ENCODE assay signal across 17 mouse cellular contexts in the genomic region with DNA sequence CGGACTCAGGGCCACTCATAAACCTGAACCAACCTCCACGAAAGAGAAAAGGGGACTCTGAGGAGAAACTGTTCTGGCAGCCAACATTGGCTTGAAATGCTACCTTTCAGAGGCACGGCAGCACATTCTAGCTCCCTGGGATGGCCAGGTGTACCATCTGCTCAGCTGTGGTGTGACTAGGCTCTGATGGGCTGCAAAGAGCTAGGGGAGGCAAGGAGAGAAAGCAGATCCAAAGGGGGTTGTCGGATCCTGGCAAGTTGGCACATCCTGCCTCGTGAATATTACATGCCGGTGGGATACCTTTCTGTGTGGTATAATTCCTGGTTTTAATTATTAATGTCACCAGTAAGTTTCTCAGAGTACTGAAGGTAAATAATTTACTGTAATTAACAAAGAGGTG.
DNase-seq lines count a peak whose midpoint lies in the region; ATAC-seq and TF ChIP-seq lines count a peak whose summit lies in the region.
"Had no signal": no experiment of that assay in that cellular context is flagged by ENCODE, and none has a peak within 500 bp of the region (broad histone marks: within the 10 kb centered on the region; RNA-seq: fewer than 3 reads in every experiment).

No protein-coding gene starts in this region.

- H3K4me3 ChIP-seq in kidney, adult 2 months (ENCODE audit: insufficient read depth, low read depth, low read length): no peak overlapping the region
- no peak overlapping the region for H3K4me3 ChIP-seq in kidney, embryonic 14.5 days (ENCODE audit: low read length)
- H3K4me3 ChIP-seq in midbrain, embryonic 16.5 days (ENCODE audit: low read depth, low read length): no peak overlapping the region
- no peak overlapping the region for H3K4me3 ChIP-seq in midbrain, embryonic 11.5 days (ENCODE audit: low read depth, low read length)
- H3K4me3 ChIP-seq: limb, embryonic 13.5 days; stomach, embryonic 15.5 days had no signal

- no peak overlapping the region for H3K9ac ChIP-seq in kidney, embryonic 14.5 days (ENCODE audit: low read depth, low read length)
- no peak overlapping the region for H3K9ac ChIP-seq in midbrain, embryonic 16.5 days (ENCODE audit: low read depth, low read length)
- H3K9ac ChIP-seq in midbrain, embryonic 11.5 days (ENCODE audit: low read length): no peak overlapping the region
- H3K9ac ChIP-seq: limb, embryonic 13.5 days; stomach, embryonic 15.5 days had no signal

- no peaks in the 10 kb centered on the region for H3K9me3 ChIP-seq in kidney, embryonic 14.5 days (ENCODE audit: control insufficient read depth, low read length)
- no peaks in the 10 kb centered on the region for H3K9me3 ChIP-seq in midbrain, embryonic 16.5 days (replicated peaks; ENCODE audit: control insufficient read depth, low read length, poor library complexity, severe bottlenecking)
- no peaks in the 10 kb centered on the region for H3K9me3 ChIP-seq in midbrain, embryonic 11.5 days (ENCODE audit: control insufficient read depth, low read length)
- H3K9me3 ChIP-seq: limb, embryonic 13.5 days; stomach, embryonic 15.5 days had no signal

- 33% methylated on average over 6 of the region's 6 CpGs for whole genome bisulfite sequencing in kidney, adult 2 months
- 87% methylated on average over 6 of the region's 6 CpGs for WGBS in kidney, embryonic 14.5 days
- WGBS in midbrain, embryonic 16.5 days: 75% methylated on average over 6 of the region's 6 CpGs
- WGBS in midbrain, embryonic 11.5 days: 93% methylated on average over 6 of the region's 6 CpGs

- H3K4me1 ChIP-seq in kidney, adult 2 months (ENCODE audit: control insufficient read depth, insufficient read depth, low read length): peaks cover 27% of the 10 kb centered on the region; the same call in 1 of the 2 replicates
- no peaks in the 10 kb centered on the region for H3K4me1 ChIP-seq in kidney, embryonic 14.5 days (ENCODE audit: control insufficient read depth, insufficient read depth, low read length)
- H3K4me1 ChIP-seq in midbrain, embryonic 16.5 days (ENCODE audit: control insufficient read depth, insufficient read depth, low read length): peaks cover 13% of the 10 kb centered on the region
- H3K4me1 ChIP-seq in midbrain, embryonic 11.5 days (ENCODE audit: control insufficient read depth, insufficient read depth, low read length): peaks cover 20% of the 10 kb centered on the region
- H3K4me1 ChIP-seq: stomach, embryonic 15.5 days had no signal

- H3K4me2 ChIP-seq in kidney, embryonic 14.5 days (replicated peaks; ENCODE audit: low read depth, low read length): no peak overlapping the region
- no peak overlapping the region for H3K4me2 ChIP-seq in midbrain, embryonic 16.5 days (ENCODE audit: low read length)
- H3K4me2 ChIP-seq in midbrain, embryonic 11.5 days: no peak overlapping the region
- H3K4me2 ChIP-seq: heart, embryonic 11.5 days; limb, embryonic 13.5 days; stomach, embryonic 15.5 days had no signal

- H3K36me3 ChIP-seq in kidney, adult 2 months (ENCODE audit: control insufficient read depth, insufficient read depth, low read length): no peaks in the 10 kb centered on the region; the same call in 1 of the 2 replicates
- peaks cover 3% of the 10 kb centered on the region; the same call in 1 of the 2 replicates for H3K36me3 ChIP-seq in kidney, embryonic 14.5 days (ENCODE audit: control insufficient read depth, insufficient read depth, low read length)
- H3K36me3 ChIP-seq in midbrain, embryonic 16.5 days (ENCODE audit: control insufficient read depth, insufficient read depth, low read length): no peaks in the 10 kb centered on the region
- no peaks in the 10 kb centered on the region for H3K36me3 ChIP-seq in midbrain, embryonic 11.5 days (ENCODE audit: control insufficient read depth, insufficient read depth, low read length)
- H3K36me3 ChIP-seq: G1E; limb, embryonic 13.5 days; stomach, embryonic 15.5 days had no signal

- TF ChIP-seq POLR2A in kidney, adult 2 months (IDR thresholded peaks at IDR 0.05; ENCODE audit: low read depth, low read length): no peak

- peak; percentile 50 for DNase-seq in kidney, adult 2 months
- no peak for DNase-seq in midbrain, embryonic 11.5 days (ENCODE audit: low spot score, missing footprints)
- peak; percentile 72 for DNase-seq in cerebellum, adult 9-11 months
- no peak for DNase-seq in adrenal gland, postnatal 25 days
- DNase-seq in spleen, adult 12 weeks (ENCODE audit: low spot score): no peak
- DNase-seq: adrenal gland, adult 8-10 months; embryo, embryonic 11 days; gastrocnemius, postnatal 25 days; heart, postnatal 36 days; kidney, postnatal 36 days had no signal

- TF ChIP-seq CTCF in kidney, adult 2 months (conservative IDR thresholded peaks at IDR 0.05; ENCODE audit: insufficient read depth, insufficient read length, low read depth, low read length): no peak

- no peak for ATAC-seq in kidney, embryonic 14.5 days (ENCODE audit: low FRiP score, low TSS enrichment)
- no peak for ATAC-seq in midbrain, embryonic 16.5 days
- ATAC-seq in midbrain, embryonic 11.5 days (ENCODE audit: low FRiP score): no peak
- ATAC-seq: inflammation-experienced regulatory T-cells, adult 6 months had no signal

- peak overlapping the region; percentile 46 for H3K27ac ChIP-seq in kidney, adult 2 months (ENCODE audit: insufficient read depth, low read depth, low read length)
- no peak overlapping the region for H3K27ac ChIP-seq in kidney, embryonic 14.5 days (ENCODE audit: low read depth, low read length)
- 0 out of 2 replicates have a peak overlapping the region, but pooled peaks have one; percentile 24 for H3K27ac ChIP-seq in midbrain, embryonic 16.5 days (ENCODE audit: low read length)
- H3K27ac ChIP-seq in midbrain, embryonic 11.5 days (ENCODE audit: low read depth, low read length): no peak overlapping the region
- H3K27ac ChIP-seq: limb, embryonic 13.5 days; stomach, embryonic 15.5 days had no signal

- no peaks in the 10 kb centered on the region for H3K27me3 ChIP-seq in kidney, adult 2 months (replicated peaks; ENCODE audit: control insufficient read depth, insufficient read depth, low read length)
- no peaks in the 10 kb centered on the region for H3K27me3 ChIP-seq in kidney, embryonic 14.5 days (ENCODE audit: control insufficient read depth, insufficient read depth, low read length)
- no peaks in the 10 kb centered on the region for H3K27me3 ChIP-seq in midbrain, embryonic 16.5 days (ENCODE audit: control insufficient read depth, insufficient read depth, low read depth, low read length)
- H3K27me3 ChIP-seq in midbrain, embryonic 11.5 days (ENCODE audit: control insufficient read depth, insufficient read depth, low read length): no peaks in the 10 kb centered on the region
- H3K27me3 ChIP-seq: limb, embryonic 13.5 days; stomach, embryonic 15.5 days had no signal

Comparison
In these comparisons a context has a peak if more than half of its experiments do, and no peak if none do; other contexts are left out.
1. H3K27ac ChIP-seq: peak in kidney, adult 2 months (single experiment) and midbrain, embryonic 16.5 days (single experiment); none in kidney, embryonic 14.5 days (single experiment) and midbrain, embryonic 11.5 days (single experiment).
2. DNase-seq: peak in kidney, adult 2 months (single experiment) and cerebellum, adult 9-11 months (single experiment); none in midbrain, embryonic 11.5 days (single experiment), adrenal gland, postnatal 25 days (single experiment) and spleen, adult 12 weeks (single experiment).